Mouse (Mus musculus) myocyte (in vitro differentiated cells): ENCODE measurements at regions not wholly inside any gene's neighbourhood (a gene's known extent, or its start where the extent isn't known, plus 50 kb on each side); places are given as distances from the start of the nearest gene placed in this dataset.

Experiments used
- E2F4 ChIP-seq: IDR thresholded peaks from one replicate; pipeline ENCODE4 v1.6.1; 2011; ENCODE audit warnings: mild to moderate bottlenecking, control low read depth, moderate library complexity; ENCODE audit not compliant: insufficient read depth
- MYOD1 ChIP-seq, 3 experiments: IDR thresholded peaks; one replicate each; pipeline ENCODE4 v1.6.1; 2011; ENCODE audit warnings: control low read depth in 2 of 3, low read depth in 2 of 3, mild to moderate bottlenecking in 2 of 3, moderate library complexity in 1 of 3; ENCODE audit not compliant: insufficient read length in 2 of 3, control insufficient read depth in 1 of 3
- MYOG ChIP-seq, 3 experiments: IDR thresholded peaks; one replicate each; pipeline ENCODE4 v1.6.1; 2011; ENCODE audit warnings: control low read depth in 2 of 3, low read depth in 2 of 3, mild to moderate bottlenecking in 2 of 3; ENCODE audit not compliant: insufficient read length in 2 of 3, control insufficient read depth in 1 of 3, insufficient read depth in 1 of 3
- POLR2A ChIP-seq: IDR thresholded peaks from one replicate; pipeline ENCODE4 v1.6.1; 2011; ENCODE audit warnings: low read depth, mild to moderate bottlenecking, control low read depth, moderate library complexity; ENCODE audit not compliant: insufficient read length
- USF1 ChIP-seq: IDR thresholded peaks from one replicate; pipeline ENCODE4 v1.6.1; 2011; ENCODE audit warnings: low read depth, mild to moderate bottlenecking, control low read depth, moderate library complexity

DNA sequence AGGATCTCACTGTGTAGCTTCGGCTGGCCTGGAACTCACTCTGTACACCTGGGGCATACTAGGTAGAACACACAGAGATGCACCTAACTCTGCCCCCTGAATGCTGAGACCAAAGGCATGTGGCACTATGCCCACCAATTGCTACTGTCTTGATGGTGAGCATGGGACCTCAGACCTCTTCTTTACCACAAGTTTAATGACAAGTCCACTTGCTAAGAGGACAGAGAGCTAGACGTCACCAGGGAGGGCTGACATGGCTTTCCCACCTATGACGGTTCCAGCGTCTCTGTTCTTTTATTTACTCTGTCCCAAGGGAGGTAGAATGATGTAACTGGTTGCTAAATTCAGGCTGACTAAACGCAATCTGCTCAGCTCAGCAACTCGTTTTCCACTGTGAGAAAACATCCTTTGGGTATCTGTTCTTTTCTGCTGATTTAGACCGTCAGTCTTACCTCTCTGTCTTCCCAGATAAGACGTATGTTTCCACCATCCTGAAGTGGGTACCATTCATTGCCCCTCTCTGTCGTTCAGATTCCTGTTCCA lies 88.6 kb upstream of the Adra1d start:
- TF ChIP-seq POLR2A (no peak), E2F4 (no peak), MYOD1 (IDR thresholded peaks at IDR 0.05; ENCODE audit: control insufficient read depth in 1 of 3, insufficient read length in 2 of 3, low read depth in 2 of 3) (no peak), MYOG (IDR thresholded peaks at IDR 0.05; ENCODE audit: control insufficient read depth in 1 of 3, insufficient read depth in 1 of 3, insufficient read length in 2 of 3, low read depth in 2 of 3) (no peak), USF1 (no peak)
